Mouse (Mus musculus): ENCODE measurements around the gene Usp34. TPM values are rescaled to one million over a fixed set of nuclear protein-coding genes. Genes with fewer than 3 reads are reported as not detected.
A peak's percentile ranks its signal among the peaks of the same experiment; 100 is the strongest.
"Not testable (repeated sequence)": the region's sequence is repeated elsewhere in the genome, so short reads cannot be mapped to it uniquely, and the experiment has no call there.

The Usp34 gene
- polyA plus RNA-seq, 1 experiment from 2014 or later, result 24.9 TPM

DNA sequence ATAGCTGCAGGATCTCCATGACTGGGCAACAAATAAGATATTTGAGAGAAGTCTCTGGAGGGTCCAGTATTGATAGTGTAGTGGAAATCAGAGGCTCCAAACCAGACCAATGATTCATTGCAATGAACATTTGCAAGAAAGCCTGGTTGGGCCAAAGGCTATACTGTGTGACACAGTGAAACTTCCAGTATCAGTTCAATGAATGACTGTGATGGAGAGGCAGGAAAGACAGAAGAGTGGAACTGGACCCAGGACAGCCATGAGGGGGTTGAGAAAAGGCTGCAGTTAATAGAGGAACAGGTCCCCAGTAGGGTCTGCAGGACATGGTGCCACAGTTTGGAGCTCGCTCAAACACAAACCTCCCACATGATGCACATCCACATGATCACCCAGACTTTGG lies 6.8 kb upstream of the Usp34 start:
- H3K36me3 ChIP-seq, result peaks cover 34% of the 10 kb centered on the region

DNA sequence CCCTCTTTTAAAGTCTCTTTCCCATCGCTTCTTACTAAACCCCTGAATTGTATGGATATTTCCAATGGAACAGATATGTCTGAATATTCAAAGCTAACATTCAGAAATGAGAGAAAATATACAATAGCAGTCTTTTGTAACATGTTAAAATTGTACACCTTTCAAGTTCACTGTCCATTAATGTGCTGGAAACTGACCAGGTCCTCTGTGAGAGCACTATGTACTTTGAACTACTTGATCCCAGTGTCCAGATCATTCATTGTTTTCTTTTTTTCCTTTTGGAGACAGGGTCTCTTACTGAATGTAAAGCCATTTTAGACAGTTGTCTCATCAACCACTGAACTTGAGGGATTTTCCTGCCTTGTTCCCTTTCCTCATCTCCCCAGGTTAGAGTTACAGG lies 3.6 kb upstream of the Usp34 start:
- peaks cover 7% of the 10 kb centered on the region for H3K36me3 ChIP-seq
- no peak for ATAC-seq (ENCODE audit: insufficient number of reproducible peaks, low FRiP score, low TSS enrichment, low read depth)

More for the DNA sequence above, 6.8 kb upstream of the Usp34 start:
- Histone ChIP-seq H3K4me2 (no peak overlapping the region), H3K9ac (no peak overlapping the region), H3K27ac (no peak overlapping the region), H3K4me1 (no peaks in the 10 kb centered on the region), H3K4me3 (no peak overlapping the region), H3K27me3 (no peaks in the 10 kb centered on the region), H3K9me3 (no peaks in the 10 kb centered on the region)
- no peak for ATAC-seq (ENCODE audit: insufficient number of reproducible peaks, low FRiP score, low TSS enrichment, low read depth)
- 83% methylated on average over 1 of the region's 1 CpGs for WGBS

DNA sequence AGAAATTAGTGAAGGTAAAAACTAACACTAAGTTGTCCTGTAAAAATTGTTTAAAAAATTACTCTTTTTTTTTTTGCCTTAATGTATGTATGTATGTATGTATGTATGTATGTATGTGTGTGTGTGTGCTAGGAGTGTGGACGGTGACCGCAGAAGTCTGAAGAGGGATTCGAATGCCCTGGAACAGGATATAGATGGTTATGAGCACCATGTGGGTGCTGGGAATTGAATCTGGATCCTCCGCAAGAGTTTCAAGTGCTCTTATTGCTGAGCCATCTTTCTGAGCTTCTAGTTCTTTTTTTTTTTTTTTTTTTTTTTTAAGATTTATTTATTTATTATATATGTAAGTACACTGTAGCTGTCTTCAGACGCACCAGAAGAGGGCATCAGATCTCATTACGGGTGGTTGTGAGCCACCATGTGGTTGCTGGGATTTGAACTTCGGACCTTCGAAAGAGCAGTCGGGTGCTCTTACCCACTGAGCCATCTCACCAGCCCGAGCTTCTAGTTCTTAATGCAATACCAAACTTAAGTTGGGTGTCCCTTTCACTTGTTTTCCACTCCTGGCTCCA lies 1.5 kb upstream of the Usp34 start:
- not testable (repeated sequence) for ATAC-seq (ENCODE audit: insufficient number of reproducible peaks, low FRiP score, low TSS enrichment, low read depth); H3K36me3 ChIP-seq; H3K27me3 ChIP-seq; H3K9me3 ChIP-seq; H3K9ac ChIP-seq; H3K4me1 ChIP-seq
- Histone ChIP-seq H3K4me3 (peak overlapping the region; percentile 93), H3K4me2 (peak overlapping the region; percentile 63), H3K27ac (peak overlapping the region; percentile 99)
- 34% methylated on average over 10 of the region's 10 CpGs for WGBS

More for the DNA sequence above, 3.6 kb upstream of the Usp34 start:
- Histone ChIP-seq H3K9me3 (no peaks in the 10 kb centered on the region), H3K27me3 (no peaks in the 10 kb centered on the region), H3K4me3 (no peak overlapping the region), H3K4me2 (no peak overlapping the region), H3K27ac (no peak overlapping the region), H3K9ac (no peak overlapping the region), H3K4me1 (peaks cover 2% of the 10 kb centered on the region; the same call in 1 of the 2 replicates)
- WGBS, result 64% methylated on average over 1 of the region's 1 CpGs

DNA sequence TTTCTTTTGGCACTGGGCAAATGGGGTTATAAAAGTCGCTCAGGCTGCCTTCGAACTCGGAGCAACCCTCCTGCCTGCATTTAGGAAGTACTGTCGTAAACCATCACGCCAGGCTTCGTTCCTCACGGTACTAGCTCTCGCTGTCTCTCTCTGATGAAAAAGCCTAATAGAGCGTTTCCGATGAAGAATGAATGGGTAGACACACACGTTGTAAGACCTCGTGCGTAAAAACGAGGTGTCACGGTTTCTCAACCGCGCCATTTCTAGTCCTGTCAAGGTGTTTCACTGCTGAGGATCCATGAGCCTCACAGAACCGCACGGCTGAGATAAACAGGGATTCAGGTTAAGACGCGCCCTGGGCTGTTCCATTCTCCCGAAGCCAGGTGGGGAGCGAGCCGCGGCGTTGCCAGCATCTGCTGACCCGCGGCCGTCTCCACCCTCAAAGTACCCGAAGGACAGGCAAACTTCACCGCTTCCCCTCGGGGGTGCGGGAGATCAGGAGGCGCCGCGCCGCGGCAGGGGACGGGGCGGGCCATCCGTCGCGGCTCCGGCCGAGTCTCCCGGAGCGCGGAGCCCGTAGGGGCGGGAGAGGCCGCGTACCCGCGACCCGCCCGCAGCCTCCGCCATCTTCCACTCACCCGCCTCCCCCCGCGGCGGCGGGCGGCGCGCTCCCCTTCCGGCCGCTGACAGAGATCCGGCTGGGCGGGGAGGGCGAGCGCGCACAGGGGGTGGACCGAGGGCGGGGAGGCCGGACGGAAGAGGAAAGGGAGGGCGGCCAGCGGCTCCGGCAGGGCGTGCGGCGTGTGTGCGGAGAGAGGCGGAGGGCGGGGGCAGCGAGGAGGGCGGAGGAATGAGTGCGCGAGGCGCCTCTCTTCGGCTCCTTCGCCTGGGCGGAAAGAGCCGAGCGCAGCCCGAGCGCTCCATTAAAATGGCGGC lies 754 bp upstream of the Usp34 start:
- Histone ChIP-seq H3K27me3 (no peaks in the 10 kb centered on the region), H3K4me1 (peaks cover 9% of the 10 kb centered on the region), H3K27ac (peak overlapping the region; percentile 99), H3K4me2 (peak overlapping the region; percentile 63), H3K4me3 (peak overlapping the region; percentile 93), H3K9me3 (no peaks in the 10 kb centered on the region), H3K36me3 (no peaks in the 10 kb centered on the region), H3K9ac (peak overlapping the region; percentile 90)
- WGBS, result under 1% methylated on average over 74 of the region's 98 CpGs
- ATAC-seq (ENCODE audit: insufficient number of reproducible peaks, low FRiP score, low TSS enrichment, low read depth), result peak; percentile 96

DNA sequence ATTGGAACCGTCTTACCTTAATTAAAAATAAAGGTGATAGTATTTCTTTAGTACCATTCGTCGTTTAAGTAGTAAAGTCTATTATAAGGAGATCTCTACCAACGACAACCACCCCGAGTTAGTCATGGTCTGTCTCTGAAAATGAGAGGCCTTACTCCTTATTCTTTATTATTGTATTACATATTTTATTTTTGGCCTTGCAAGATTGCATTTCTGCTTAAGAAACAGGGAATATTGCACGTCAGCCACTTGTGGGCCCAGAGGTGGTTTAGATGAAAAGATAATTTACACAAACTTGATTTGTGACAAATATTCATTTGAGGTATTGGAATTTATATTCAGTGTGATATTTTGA lies 848 bp downstream of the Usp34 start:
- Histone ChIP-seq H3K27me3 (no peaks in the 10 kb centered on the region), H3K4me2 (peak overlapping the region; percentile 47), H3K9me3 (no peaks in the 10 kb centered on the region), H3K27ac (peak overlapping the region; percentile 99; the same call in 1 of the 2 replicates), H3K4me3 (peak overlapping the region; percentile 93), H3K9ac (peak overlapping the region; percentile 90; the same call in 1 of the 2 replicates), H3K36me3 (no peaks in the 10 kb centered on the region), H3K4me1 (peaks cover 9% of the 10 kb centered on the region)
- WGBS, result 2% methylated on average over 6 of the region's 6 CpGs
- ATAC-seq (ENCODE audit: insufficient number of reproducible peaks, low FRiP score, low TSS enrichment, low read depth), result no peak

DNA sequence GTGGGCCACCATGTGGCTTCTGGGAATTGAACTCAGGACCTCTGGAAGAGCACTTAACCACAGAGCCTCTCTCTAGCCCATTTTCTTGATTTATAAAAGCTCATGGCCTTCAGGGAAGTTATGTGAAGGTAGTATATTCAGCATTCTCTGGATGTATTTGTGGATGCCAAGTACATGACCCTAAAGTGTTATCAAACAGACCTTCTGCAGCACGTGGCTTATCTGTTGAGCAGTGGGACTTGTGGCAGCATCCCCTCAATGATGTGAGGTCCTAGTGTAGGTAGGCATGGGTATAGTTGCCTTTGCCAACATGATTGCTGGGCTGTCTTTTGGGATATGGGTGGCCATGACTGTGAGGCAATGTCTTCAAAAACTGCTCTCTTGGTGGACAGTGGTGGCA lies 6.8 kb downstream of the Usp34 start:
- Histone ChIP-seq H3K9me3 (no peaks in the 10 kb centered on the region), H3K4me1 (peaks cover 3% of the 10 kb centered on the region), H3K4me3 (no peak overlapping the region), H3K27me3 (no peaks in the 10 kb centered on the region), H3K9ac (no peak overlapping the region), H3K4me2 (no peak overlapping the region), H3K36me3 (no peaks in the 10 kb centered on the region), H3K27ac (no peak overlapping the region)
- 90% methylated on average over 1 of the region's 1 CpGs for WGBS
- ATAC-seq (ENCODE audit: insufficient number of reproducible peaks, low FRiP score, low TSS enrichment, low read depth), result no peak

DNA sequence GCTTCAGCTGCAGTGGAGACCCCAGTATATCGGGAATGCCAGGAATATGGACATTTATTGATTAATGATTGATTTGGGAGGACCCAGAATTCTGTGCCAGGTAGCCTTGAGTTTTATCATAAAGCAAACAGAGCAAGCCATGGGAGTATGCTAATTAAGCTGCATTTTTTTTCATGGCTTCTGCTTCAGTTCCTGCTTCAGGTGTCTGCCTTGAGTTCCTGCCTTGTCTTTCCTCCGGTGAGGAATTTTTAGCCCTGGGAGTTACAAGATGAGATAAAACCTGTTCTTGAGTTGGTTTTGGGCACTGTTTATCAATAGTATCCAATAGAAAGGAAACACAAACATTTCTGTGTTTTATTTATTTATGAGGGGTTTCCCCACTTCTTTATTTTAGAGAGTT lies 22.7 kb downstream of the Usp34 start:
- Histone ChIP-seq H3K36me3 (peaks cover 8% of the 10 kb centered on the region; the same call in 1 of the 2 replicates), H3K9me3 (no peaks in the 10 kb centered on the region), H3K4me1 (no peaks in the 10 kb centered on the region), H3K4me2 (no peak overlapping the region), H3K27ac (no peak overlapping the region), H3K27me3 (no peaks in the 10 kb centered on the region), H3K4me3 (no peak overlapping the region), H3K9ac (no peak overlapping the region)
- WGBS, result 89% methylated on average over 2 of the region's 2 CpGs
- no peak for ATAC-seq (ENCODE audit: insufficient number of reproducible peaks, low FRiP score, low TSS enrichment, low read depth)

DNA sequence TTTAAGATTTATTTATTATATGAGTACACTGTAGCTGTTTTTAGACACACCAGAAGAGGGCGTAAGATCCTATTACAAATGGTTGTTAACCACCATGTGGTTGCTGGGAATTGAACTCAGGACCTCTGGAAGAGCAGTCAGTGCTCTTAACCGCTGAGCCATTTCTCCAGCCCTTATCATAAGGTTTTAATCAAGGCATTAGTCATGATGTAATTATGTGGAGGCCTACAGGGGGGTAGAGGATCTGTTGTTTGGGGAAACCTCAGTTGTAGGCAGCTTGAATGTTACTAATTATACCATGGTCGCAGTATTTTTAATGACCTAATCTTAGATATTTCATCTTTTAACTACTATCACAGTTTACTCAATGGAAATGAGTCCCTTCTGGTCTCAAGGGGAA lies 25.4 kb downstream of the Usp34 start:
- Histone ChIP-seq H3K4me1 (no peaks in the 10 kb centered on the region), H3K36me3 (peaks cover 8% of the 10 kb centered on the region; the same call in 1 of the 2 replicates), H3K4me2 (no peak overlapping the region), H3K27me3 (no peaks in the 10 kb centered on the region), H3K9ac (no peak overlapping the region), H3K9me3 (no peaks in the 10 kb centered on the region), H3K27ac (no peak overlapping the region), H3K4me3 (no peak overlapping the region)
- no peak for ATAC-seq (ENCODE audit: insufficient number of reproducible peaks, low FRiP score, low TSS enrichment, low read depth)
- 52% methylated on average over 3 of the region's 3 CpGs for WGBS

DNA sequence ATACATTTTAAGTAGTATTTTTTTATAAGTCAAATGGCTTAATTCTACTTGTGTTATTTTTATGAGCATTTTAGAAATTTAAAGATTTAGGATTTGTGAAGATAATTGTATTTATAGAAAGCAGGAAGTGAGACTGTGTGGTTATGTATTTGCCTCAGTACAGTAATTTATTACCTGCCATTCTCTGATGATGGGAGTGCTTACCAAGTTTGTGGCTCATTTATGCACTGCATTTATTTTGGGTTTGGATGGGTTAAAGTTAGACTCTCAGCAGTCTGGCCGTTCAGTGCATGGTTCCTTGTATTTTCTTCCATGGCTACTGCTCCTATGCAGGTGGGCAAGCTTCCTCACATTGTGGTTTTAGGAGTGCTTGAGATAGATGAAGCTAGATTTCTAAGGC lies 28.5 kb downstream of the Usp34 start:
- Histone ChIP-seq H3K4me2 (no peak overlapping the region), H3K9me3 (no peaks in the 10 kb centered on the region), H3K4me1 (no peaks in the 10 kb centered on the region), H3K27ac (no peak overlapping the region), H3K36me3 (peaks cover 11% of the 10 kb centered on the region), H3K4me3 (no peak overlapping the region), H3K9ac (no peak overlapping the region), H3K27me3 (no peaks in the 10 kb centered on the region)
- WGBS, result 56% methylated on average over 1 of the region's 1 CpGs
- ATAC-seq (ENCODE audit: insufficient number of reproducible peaks, low FRiP score, low TSS enrichment, low read depth), result no peak

DNA sequence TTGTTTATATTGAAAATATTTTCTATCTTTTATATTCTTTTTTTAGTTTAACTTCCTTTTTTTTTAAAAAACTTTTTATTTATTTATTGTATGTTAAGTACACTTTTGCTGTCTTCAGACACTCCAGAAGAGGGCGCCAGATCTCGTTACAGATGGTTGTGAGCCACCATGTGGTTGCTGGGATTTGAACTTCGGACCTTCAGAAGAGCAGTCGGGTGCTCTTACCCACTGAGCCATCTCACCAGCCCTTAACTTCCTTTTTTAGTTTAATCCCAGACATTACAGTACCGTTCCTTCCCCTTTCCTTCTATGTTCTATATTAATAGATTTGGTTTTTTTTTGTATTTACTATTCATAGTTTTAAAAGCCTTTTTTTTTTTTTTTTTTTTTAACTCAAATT lies 50.5 kb downstream of the Usp34 start:
- not testable (repeated sequence) for H3K27me3 ChIP-seq; H3K27ac ChIP-seq; H3K4me3 ChIP-seq; ATAC-seq (ENCODE audit: insufficient number of reproducible peaks, low FRiP score, low TSS enrichment, low read depth); H3K9me3 ChIP-seq; H3K9ac ChIP-seq; H3K4me1 ChIP-seq; H3K4me2 ChIP-seq
- WGBS, result 67% methylated on average over 5 of the region's 5 CpGs
- H3K36me3 ChIP-seq, result peaks cover 21% of the 10 kb centered on the region; the same call in 1 of the 2 replicates

DNA sequence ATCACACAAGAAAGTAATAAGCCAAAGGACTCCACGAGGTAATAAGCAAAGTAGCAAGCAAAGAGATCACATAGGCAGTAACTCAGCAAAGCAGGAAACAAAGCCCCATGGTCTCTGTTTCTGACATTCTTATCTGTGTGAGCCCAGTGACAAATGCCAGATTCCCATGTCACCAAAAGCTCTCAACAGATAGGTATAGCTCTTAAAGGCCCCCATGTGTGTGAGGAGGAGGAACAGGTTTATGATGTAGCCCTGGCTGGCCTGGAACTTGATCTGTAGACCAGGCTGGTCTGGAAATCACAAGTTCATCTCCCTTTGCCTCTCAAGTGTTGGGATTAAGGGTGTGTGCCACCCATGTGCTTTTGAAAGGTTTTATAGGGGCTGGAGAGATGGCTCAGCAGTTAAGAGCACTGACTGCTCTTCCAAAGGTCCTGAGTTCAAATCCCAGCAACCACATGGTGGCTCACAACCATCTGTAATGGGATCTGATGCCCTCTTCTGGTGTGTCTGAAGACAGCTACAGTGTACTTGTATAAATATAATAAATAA lies 53.1 kb downstream of the Usp34 start:
- not testable (repeated sequence) for H3K27ac ChIP-seq; H3K4me3 ChIP-seq; H3K9me3 ChIP-seq; H3K4me1 ChIP-seq; H3K27me3 ChIP-seq; H3K9ac ChIP-seq; ATAC-seq (ENCODE audit: insufficient number of reproducible peaks, low FRiP score, low TSS enrichment, low read depth); H3K4me2 ChIP-seq
- WGBS, result 67% methylated on average over 1 of the region's 1 CpGs
- peaks cover 32% of the 10 kb centered on the region for H3K36me3 ChIP-seq

DNA sequence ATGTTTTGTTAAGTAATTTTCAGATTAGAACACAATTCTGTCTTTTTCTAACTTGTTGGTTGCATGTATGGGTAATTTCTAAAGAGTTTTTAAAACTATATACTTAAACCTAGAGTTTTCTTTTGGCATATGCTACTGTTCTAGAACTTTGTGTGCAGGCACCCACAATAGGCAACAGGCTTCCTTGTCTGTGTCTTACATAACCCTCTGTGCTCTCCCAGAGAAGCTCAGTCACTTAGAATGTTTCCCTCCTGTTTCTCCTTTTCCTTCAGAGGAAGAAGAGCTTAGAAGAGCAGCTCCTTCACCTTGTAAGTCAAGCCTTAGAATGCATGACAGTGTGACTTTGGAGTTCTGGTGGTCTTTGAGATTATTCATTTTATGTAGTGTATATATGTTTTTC lies 55.6 kb downstream of the Usp34 start:
- no peaks in the 10 kb centered on the region for H3K4me1 ChIP-seq
- no peak overlapping the region for H3K27ac ChIP-seq
- no peak overlapping the region for H3K9ac ChIP-seq
- H3K9me3 ChIP-seq, result no peaks in the 10 kb centered on the region
- H3K27me3 ChIP-seq, result no peaks in the 10 kb centered on the region
- H3K4me2 ChIP-seq, result no peak overlapping the region
- no peak overlapping the region for H3K4me3 ChIP-seq
- H3K36me3 ChIP-seq, result peaks cover 29% of the 10 kb centered on the region
- ATAC-seq (ENCODE audit: insufficient number of reproducible peaks, low FRiP score, low TSS enrichment, low read depth), result no peak
